Mouse (Mus musculus) heart, postnatal 14 days (tissue): Measurements from ENCODE around the gene Capn15. TPM values are rescaled to one million over a fixed set of nuclear protein-coding genes. Genes with fewer than 3 reads are reported as not detected.
A peak's percentile ranks its signal among the peaks of the same experiment; 100 is the strongest.

Experiments
- DNase-seq, 2 experiments: peaks; one replicate each; pipeline ENCODE4 v3.0.0; 2021 to 2022
- intact Hi-C: fragments of 180-260 bp; cut with DNase I; formaldehyde crosslinking; loops from one replicate; pipeline ENCODE4 v1.15.1; 2025
- long read RNA-seq, 2 experiments: library from polyadenylated mRNA; stranded (forward); transcript quantifications; one replicate each; pipeline ENCODE4 v2.0.0; 2021
- total RNA-seq, 2 experiments: library from RNA; stranded (reverse); gene quantifications; 2 replicates each; pipeline ENCODE4 v1.2.3; 2021

Capn15 gene
- 10 to 100 TPM; 11.4 to 13.1 TPM for total RNA-seq
- long read RNA-seq, experiment 1, partial matches to known transcripts = 3 of 5 reads
- long read RNA-seq, experiment 1, other reads (novel, unspliced or antisense) = 2 of 5 reads
- long read RNA-seq, experiment 2, partial matches to known transcripts = 0 of 9 reads
- long read RNA-seq, experiment 2, other reads (novel, unspliced or antisense) = 9 of 9 reads

DNA sequence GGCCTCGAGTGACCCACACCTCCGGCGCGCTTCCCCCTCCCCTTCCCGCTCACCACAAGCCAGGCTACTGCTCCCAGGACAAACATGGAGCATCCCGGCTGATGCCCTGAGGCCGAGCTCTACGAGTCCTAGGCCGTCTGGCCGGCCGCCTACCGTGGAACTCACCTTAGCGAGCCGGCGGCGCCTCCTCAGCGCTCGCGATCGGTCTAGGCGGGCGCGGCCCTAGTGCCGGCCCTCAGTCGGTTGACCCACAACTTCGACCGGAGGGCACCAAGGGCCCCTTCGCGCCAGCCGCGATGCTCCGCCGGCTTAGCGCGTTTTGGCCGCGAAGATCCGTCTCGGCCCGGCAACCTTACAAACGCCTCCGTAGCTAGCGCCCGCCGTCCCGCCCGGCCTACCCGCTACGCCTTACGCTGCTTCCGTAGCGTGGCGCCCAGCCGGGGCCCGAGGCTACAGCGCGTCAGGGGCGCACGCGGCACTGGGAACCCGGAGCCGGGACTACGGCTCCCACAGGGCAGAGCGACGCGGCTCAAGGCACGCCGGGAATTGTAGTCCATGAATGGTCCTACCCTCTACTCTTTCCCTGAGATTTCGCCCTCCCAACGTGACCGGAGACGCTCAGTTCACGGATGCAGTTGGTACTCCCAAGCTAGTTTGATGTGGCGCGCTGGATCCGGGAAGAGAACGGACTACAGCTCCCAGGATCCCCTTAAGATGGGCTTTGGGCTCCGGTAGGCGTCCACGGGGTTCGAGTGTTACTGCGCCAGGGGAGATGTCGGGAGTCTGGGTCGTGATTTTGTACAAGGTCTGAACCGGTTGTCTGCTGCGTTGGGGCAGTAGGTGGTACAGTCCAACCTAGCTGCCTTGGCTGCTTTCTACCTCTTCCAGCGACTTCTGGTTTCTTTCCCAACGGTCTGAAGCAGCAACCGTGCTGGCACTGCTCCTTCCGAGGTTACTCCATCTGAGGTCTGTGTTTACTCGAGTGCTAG is at the start of gene Capn15:
Capn15 (minus strand) TSS at position 491 of the 989 bp plus-strand sequence.
- peak; percentile 94 to 95 for DNase-seq
- intact Hi-C loops = loop anchor here (2.0 to 5.0 kb wide), 2 partner anchors 45 to 93 kb away; no protein-coding TSS in a partner anchor

- DNase-seq = no peak
- intact Hi-C loops = no loop called here
Observed at GRCm38 (mm10) chr17:26032037-26032436, 46.4 kb upstream of the Capn15 start.

DNA sequence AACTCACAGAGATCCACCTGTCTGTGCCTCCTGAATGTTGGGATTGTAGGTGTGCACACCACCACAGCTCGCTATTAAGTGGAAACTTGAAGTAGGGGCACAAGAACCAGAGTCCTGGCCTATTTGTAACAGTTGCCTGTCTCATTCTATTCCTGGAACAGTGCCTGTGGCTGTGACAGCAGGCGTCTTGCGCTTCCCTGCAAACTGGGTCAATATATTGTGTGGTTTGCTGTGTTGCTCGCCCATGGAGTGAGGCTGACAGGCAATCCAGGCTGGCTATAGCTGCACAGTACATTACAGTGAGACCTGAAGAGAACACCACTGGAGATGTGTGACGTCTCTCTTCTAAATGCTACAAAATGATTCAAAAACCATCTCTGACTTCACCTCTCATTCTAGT is 46.0 kb upstream of the Capn15 start:
- no peak for DNase-seq
- intact Hi-C loops = no loop called here

DNA sequence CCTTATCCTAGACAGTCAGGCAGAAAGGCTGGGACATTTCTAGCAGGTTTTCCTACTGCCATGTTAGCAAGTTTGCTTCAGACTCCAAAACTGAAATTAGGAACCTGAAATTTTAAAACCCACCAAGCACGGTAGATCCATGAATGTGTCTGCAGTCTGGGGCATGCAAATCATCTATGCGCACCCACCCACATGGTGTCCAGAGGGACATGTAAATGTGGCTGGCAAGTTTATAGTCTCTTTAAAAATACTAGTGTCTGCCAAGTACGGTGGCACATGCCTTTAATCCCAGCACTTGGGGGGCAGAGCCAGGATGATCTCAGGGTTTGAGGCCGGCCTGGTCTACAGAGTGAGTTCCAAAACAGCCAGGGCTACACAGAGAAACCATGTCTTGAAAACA is 42.7 kb upstream of the Capn15 start:
- DNase-seq = no peak
- intact Hi-C loops = no loop called here

GRCm38 (mm10) chr17:26024674-26025073 is 39.1 kb upstream of the Capn15 start:
- no peak for DNase-seq
- intact Hi-C loops = no loop called here

DNA sequence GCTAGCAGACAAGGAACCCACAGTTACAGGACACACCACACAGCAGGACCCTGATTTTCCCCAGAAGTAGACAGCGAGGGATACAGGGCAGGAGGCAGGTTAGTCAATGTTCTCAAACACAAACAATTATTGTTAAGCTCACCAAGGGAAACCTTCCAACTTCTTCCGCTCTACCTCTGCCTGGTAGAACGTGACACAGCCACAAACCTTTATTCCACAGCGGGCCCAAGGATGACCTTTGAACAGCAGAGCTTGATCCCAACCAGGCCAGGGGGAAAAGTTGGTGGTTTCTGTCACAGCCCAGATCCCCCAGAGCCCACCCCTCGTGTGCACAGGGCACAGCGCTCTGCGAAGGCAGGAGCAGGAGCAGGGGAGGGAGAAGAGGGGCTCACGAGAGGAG is 38.4 kb upstream of the Capn15 start:
- no peak for DNase-seq
- intact Hi-C loops = no loop called here

GRCm38 (mm10) chr17:26023181-26023580 is 37.6 kb upstream of the Capn15 start:
- intact Hi-C loops = no loop called here
- DNase-seq = no peak

- no peak for DNase-seq
- intact Hi-C loops = no loop called here
Observed at GRCm38 (mm10) chr17:26021728-26022341, 36.2 kb upstream of the Capn15 start.

DNA sequence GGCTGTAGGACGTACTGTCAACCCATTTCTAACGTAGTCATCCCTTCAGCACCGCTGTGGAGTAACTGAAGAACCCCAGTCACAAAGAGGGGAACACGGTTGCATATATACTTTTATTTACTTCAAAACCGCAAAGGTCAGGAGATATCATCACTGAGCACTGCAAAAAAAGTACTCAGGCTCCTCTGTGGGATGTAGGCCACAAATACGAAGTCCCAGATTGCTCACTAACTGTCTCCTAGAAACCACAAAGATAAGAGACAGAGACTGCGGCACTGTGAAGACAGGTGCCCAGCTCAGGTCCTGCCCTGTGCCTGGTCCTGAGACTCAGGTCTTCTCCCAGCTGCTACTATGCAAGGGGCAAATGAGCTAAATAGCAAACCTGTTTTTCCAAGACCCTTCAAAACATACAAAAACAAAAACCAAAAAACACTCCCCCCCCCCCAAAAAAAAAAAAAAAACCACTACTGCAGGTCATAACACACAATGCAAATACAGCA is 35.3 kb upstream of the Capn15 start:
- intact Hi-C loops = no loop called here
- DNase-seq = no peak

GRCm38 (mm10) chr17:26018388-26018787 is 32.8 kb upstream of the Capn15 start:
- no peak for DNase-seq
- intact Hi-C loops = no loop called here

- intact Hi-C loops = no loop called here
- peak; percentile 26 to 30 for DNase-seq
Observed at GRCm38 (mm10) chr17:26017949-26018348, 32.4 kb upstream of the Capn15 start.

- intact Hi-C loops = no loop called here
- DNase-seq = no peak
Observed at GRCm38 (mm10) chr17:26017021-26017420, 31.4 kb upstream of the Capn15 start.

- DNase-seq = no peak
- intact Hi-C loops = no loop called here
Observed at GRCm38 (mm10) chr17:26013711-26014110, 28.1 kb upstream of the Capn15 start.

- peak; percentile 79 to 81 for DNase-seq
- intact Hi-C loops = loop anchor here (1.0 to 2.0 kb wide), 2 partner anchors 57 to 118 kb away; partner anchors contain the start of gene Rab11fip3
Observed at GRCm38 (mm10) chr17:26011841-26012460, 26.4 kb upstream of the Capn15 start.

- DNase-seq = peak; percentile 72 to 85
- intact Hi-C loops = loop anchor here (2.0 kb wide), 1 partner anchor 81 kb away; the partner anchor contains the start of gene Decr2
Observed at GRCm38 (mm10) chr17:26009540-26009939, 23.9 kb upstream of the Capn15 start.

GRCm38 (mm10) chr17:26008787-26009186 is 23.2 kb upstream of the Capn15 start:
- intact Hi-C loops = loop anchor here (2.0 kb wide), 1 partner anchor 82 kb away; the partner anchor contains the start of gene Decr2
- no peak for DNase-seq

DNA sequence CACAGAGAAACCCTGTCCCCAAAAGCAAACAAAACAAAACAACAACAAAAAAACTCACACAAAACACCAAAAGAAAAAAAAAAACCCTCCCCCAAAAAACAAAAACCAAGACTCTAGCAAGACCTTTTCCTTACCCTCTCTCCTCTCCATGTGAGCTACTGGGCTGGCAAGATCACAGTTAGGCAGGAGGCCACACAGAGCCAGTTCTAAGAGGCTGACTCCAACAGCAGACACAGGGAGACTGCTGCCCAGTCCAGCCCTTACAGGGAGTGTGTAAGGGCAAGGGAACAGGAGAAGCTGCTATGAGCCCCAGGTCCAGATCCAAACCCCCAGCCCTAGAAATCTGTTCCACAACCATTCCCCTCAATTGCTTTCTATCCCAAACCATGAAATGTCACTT is 22.7 kb upstream of the Capn15 start:
- intact Hi-C loops = loop anchor here (2.0 kb wide), 1 partner anchor 82 kb away; the partner anchor contains the start of gene Decr2

DNA sequence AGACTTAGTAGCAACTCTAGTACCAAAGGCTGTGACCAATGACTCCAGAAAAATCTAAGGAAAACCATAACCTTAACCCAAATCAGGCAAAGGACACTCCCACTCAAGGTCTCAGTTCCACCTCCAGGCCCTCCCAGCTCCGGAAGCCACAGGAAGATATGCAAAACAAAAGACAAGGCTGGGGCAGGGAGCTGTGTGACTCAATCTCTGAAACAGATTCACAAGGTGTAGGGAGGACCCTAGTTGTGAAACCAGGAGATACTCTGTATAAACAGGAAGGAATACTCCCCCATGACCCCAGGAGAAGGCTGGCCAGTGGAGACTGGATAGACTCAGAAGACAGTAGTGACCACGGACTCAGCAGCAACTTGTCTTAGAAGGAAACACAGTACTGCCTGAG is 22.1 kb upstream of the Capn15 start:
- DNase-seq = no peak
- intact Hi-C loops = loop anchor here (2.0 kb wide), 1 partner anchor 83 kb away; the partner anchor contains the start of gene Decr2

More for the DNA sequence above, 22.7 kb upstream of the Capn15 start:
- no peak for DNase-seq

DNA sequence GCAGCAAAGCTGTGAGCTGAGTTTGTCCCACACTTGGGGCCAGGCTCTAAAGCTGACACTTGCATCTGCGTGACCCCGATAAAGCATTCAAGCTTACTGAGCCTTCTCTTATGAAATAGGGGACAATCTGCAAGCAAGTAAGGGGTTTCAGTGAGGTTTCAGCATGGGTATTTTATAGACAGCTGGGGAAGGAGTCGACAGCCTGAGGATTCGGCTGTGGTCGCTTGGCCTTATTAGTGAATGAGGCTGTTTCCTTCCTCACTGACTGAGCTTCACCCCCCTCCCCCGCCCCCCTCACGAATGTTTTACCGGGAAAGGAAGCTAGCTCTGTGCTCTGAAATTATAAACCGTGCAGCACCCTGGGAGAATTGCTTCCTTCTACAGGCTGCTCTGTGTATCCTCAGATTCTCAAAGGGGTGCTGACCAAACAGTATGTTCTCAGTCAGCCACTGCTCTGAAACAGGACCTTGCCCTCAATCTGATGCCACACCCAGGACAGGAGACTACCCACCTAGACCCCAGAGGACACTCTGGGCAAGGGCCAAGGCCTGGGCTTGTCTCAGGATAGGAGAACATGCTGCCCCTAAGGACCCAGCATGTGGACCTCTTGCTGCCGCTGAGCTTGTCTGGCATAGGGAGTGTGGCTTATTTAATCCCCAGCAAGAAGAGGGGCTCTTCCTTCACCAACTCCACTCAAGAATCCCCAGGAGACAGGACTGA is 20.3 kb upstream of the Capn15 start:
- no peak for DNase-seq
- intact Hi-C loops = no loop called here
